Mouse (Mus musculus) right cerebral cortex, postnatal 10 days (tissue): ENCODE measurements around the gene Scn3b.

Experiments
- DNase-seq, 2 experiments: peaks; one replicate each; pipeline ENCODE4 v3.0.0; 2021; ENCODE audit warnings: low spot score in 2 of 2

Scn3b gene

DNA sequence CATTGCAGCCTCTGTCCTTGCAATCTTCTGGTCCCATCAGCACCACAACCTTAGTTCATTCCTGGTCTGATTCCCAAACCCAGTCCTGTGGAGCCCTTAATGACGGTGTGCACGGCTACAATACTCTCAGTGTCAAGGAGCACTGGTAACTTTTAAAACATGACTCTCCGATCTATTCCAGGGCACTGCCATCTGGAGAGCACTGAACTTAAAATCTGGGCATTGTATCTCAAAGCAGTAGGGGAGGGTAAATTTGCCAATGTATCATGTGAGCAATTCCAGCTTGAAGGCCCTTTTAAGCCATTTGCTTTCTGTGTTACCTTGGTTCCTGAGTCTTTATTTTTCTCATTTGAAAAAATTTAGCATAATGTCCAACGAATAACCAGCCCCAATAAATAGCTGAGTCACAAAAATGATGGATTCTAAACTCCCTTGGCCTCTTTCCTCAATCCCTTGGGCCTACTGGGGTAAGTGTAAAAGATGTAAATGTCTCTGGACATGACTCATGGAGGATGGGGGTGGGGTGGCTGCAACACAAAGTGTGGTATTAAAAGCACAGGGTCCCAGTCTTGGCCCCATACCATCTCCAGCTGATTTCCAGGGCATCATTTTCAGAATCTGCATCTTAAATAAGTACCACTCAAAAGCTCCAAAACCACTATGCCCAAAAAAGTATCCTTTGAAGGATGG is 68.3 kb downstream of the Scn3b start:
- DNase-seq, result no peak

GRCm38 (mm10) chr9:40339578-40339977 is 70.6 kb downstream of the Scn3b start:
- peak; percentile 56 to 68 for DNase-seq
